Mouse (Mus musculus): ENCODE measurements around the gene Prdx1.

Prdx1 gene

DNA sequence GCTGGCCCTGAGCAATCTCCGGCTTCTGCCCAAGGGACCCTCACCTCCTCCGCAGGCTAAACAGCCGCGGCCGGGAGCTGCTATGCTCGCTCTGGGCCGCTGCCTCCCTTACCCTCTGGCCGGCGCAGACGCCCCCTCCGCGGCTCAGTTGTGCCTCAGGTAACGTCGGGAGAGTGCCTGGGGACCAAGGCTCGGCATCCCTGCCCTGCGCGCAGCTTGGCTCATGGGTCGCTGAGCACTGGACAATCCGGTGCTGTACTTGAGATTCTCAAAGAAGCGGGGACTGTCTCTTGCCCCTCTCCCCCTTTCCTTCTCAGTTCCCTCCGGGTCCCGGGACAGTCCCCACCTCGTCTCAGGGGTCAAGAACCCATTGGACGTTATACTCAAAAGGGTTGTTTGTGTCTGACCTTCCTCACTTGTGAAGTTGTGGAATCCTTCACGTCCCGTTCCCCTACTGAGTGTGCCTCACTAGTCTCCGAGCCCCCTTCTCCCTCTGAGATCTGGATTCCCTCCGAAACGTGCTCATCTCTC is 35.8 kb downstream of the Prdx1 start:
- intact Hi-C loops (cut with DNase I): no loop called here

DNA sequence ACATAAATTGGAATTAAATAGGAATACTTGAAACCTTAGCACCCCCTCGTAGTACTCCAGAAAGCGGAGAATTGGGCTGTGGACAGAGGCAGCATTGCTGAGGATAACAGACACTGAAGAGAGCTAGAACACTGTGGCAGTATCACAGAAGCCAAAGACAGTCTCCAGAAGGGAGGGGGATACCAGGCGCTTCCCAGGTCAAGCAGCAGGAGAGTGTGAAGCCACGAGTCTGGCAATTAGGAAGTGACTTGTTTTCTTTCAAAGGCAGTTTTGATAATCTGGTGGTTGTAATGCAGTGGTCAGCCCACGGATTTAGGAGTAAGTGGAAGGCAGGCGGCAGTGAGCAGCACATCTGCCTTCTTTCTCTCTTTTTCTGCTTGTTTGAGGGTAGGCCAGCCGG is 36.9 kb downstream of the Prdx1 start:
- intact Hi-C loops (cut with DNase I): no loop called here

DNA sequence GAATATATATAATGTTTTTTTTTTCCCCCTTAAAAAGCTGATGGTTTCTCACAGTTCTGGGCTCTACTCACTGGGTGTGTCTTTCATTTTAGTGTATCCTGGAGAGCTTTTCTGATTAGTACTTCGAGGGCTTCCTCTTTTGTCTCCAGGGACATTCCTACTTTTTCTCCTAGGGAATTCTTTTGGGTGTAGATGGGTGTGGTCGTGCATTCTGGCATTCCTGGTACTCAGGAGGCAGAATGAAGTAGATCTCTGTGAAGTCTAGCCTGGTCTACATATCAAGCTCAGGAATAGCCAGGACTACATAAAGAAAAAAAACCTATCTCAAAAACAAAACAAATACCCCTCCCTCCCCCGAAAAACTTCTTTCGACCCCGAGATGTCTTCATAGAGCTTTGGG is 40.1 kb downstream of the Prdx1 start:
- intact Hi-C loops (cut with DNase I): no loop called here

DNA sequence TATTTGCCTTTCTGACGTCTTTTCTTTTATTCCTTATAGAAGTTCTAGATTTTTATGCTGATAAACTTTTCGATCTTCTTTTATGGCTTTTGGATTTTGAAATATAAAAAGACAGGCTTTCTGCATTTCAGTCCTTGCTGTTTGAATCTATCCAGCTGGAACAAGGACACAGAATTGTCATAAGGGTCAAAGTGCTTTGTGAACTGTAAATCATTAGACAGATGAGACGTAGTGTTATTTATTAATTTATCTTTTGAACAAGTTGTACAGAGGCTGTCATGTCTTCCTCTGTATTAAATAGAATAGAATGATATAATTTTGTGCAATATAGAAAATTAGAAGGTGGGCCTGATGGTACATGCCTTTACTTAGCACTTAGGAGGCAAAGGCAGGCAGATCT is 42.1 kb downstream of the Prdx1 start:
- intact Hi-C loops (cut with DNase I): no loop called here

DNA sequence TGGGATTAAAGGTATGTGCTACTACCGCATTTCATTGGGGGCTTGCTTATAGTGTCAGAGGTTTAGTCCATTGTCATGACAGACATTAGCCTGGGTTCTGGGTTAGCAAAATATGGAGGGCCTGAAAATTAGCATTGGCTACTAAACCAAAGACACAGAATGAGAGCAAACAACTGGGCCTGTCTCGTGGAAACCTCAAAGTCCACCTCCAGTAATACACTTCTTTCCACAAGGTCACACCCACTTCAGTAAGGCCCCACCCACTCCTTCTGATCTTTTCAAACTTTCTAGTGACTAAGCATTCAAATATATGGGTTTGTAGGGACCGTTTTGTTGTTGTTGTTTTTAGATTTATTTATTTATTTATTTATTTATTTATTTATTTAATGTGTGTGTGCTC is 44.2 kb downstream of the Prdx1 start:
- intact Hi-C loops (cut with DNase I): no loop called here

DNA sequence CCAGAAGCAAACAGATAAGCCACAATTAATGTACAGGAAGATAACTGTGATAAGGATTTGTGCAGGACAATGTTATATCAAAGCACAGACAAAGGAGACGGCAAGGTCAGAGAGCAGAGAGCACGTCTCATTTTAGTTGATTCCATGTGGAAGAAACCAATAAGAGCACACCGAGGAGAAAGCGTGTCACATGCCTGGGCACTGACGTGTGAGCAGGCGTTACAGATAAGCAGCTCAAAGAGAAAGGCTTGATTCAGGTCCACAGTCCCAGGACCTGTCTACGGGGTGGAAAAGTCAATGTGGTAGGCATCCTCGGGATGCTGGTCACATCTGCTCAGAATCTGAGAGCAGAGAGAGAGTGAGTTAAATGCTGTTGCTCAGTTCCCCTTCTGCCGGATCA is 45.7 kb downstream of the Prdx1 start:
- intact Hi-C loops (cut with DNase I): no loop called here

DNA sequence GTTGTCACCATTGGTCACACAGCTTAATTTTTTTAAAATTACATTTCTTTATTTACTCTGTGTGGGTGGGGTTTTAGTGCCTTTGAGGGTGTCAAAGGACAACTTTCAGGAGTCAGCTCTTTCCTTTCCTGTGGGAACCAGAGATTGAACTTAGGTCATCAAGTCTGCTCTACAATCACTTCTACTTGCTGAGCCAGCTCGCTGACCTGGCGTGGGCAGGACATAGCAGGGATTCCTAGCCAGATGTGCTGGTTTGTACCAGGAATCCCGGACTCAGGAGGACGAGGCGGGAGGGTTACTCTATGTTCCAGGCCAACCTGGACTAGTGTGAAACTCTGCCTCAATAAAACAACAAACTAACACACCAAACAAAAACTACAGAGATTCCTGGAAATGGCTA is 47.0 kb downstream of the Prdx1 start:
- intact Hi-C loops (cut with DNase I): no loop called here

DNA sequence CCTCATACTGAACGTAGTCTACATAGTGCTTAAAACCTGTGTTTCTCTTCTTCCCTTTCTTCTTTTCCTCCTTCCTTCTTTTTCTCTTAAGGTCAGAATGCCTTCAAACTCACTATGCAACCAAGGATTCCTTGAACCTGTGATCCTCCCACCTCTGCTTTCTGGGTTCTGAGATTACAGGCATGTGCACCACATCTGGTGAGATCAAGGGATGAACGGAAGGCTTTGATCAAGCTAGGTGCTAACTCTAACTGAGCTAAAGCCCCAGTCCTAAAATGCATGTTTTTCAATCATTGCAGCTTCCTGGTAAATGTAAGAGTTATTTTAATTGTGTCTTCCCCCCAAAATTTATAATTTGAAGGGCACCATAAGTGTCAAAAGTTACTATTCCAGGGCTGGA is 49.7 kb downstream of the Prdx1 start:
- intact Hi-C loops (cut with DNase I): no loop called here

DNA sequence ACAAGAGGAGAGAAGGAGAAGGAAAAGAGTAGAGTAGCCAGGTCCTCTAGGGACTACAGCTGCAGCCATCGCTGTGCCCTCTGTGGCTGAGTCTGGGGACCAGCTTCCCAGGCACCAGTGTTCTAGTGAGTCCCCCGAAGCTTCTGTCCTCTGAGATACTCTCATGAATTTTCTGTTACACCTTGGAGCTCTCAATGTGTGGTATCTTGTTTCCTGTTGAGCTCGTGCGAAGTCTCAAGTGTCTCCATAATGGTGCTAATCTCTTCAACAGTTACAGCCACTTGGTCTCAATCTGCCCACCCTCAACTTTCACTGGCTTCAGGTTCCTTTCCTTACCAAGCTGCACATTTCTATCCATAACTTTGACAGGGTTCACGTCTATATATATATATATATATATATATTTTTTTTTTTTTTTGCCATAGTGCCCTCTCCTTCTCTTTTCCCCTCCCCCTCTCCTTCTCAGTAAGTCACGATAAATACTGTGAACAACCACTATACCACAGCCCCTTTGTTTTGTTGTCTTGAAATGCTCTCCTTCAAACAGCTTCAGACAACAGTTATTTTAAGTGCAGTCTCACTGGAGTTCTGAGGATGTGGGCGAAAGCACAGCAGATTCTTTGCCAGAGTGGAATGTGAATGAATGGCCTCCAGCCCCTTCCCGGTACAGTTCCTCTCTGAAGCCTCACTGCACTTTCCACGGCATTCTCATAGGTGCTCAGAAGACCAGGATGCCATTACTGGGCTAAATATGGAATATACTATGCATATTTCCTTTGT is 53.8 kb downstream of the Prdx1 start:
- intact Hi-C loops (cut with DNase I): no loop called here

DNA sequence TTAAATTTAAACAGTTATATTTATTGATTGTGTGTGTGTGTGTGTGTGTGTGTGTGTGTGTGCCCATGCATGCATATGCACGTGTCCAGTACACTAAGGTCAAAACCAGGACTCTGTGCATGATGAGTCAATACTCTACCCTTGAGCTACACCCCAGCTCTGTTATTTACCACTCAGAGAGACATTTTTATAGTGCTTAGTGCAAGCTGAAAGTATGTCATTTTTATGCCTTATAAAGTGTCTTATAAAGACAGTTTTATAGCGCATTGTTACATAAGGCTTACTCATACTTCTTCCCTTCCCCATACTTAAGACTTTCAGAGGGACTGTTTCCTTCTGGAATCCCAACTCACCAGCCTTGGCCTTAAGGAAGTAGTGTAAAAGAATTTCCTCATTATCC is 64.4 kb downstream of the Prdx1 start:
- intact Hi-C loops (cut with DNase I): no loop called here
